Mouse (Mus musculus) WW6 (cell line): ENCODE data around the gene Samd14.
"Not testable (repeated sequence)": the region's sequence is repeated elsewhere in the genome, so short reads cannot be mapped to it uniquely, and the experiment has no call there.

ENCODE experiments used
- DNase-seq: peaks from one replicate; pipeline ENCODE4 v3.0.0-alpha.2; 2013; ENCODE audit warnings: low read depth, low spot score

The Samd14 gene

DNA sequence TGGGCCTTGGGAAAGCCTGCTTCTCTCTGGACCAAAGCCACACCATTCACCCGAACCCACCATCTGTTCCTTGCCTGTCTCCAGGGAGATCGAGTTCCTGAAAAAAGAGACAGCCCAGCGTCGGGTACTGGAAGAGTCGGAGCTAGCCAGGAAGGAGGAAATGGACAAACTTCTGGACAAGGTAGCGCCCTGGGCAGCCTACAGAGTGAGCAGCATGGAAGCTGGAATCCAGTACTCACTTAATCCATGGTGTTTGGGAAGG is 4.8 kb upstream of the Samd14 start:
- DNase-seq, result no peak

GRCm38 (mm10) chr11:95006038-95006437 is 3.6 kb upstream of the Samd14 start:
- no peak for DNase-seq

DNA sequence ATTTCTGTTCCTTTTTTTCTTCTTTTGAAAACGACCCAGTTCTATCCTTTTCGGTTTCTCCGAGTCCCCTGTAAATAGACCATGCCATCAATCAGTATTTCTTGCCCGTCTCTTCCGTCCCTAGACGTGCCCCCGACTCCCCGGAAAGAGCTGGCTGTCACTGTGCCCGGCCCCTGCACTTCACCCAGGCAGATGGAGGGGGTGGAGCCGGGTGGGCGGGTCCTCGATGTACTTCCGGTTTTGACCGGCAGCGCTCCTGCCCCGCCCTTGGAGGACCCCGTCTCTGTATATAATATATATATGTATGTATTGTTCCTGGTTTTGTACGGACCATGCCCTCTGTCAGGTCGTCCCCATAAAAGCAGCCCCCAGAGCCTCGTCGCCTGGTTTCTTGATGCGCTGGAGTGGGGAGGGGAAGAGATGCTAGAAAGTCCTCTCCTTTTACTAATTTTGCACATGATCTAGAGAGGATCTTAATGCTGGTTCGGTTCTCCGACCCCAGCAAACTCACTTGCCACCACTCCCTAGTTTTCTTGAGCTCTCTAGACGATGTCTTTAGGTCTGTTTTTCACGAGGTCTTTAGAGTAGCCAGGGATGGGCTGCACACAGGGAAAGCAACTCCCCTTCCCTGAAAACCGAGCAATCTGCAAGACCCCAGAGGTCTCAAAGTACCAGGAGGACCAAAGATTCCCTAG is 3.0 kb upstream of the Samd14 start:
- no peak for DNase-seq

DNA sequence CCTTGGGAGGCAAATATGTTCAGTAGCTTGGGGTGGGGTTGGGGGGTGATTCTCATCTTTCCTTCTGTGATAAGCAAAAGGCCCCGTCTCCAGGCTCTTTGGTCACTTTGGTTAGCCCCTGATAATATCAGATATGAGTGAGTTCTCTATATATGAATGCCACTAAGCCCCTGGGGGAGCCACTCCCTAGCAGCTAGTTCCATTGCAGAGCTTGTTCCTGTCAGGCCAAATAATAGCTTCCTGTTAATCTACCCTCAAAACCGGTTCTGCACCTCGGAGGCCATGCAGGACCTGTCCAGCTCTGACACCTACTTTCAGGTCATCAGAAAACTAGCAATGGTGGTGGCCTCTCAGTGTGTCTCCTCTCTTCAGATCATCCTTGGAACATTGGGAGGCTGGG is 2.3 kb upstream of the Samd14 start:
- no peak for DNase-seq

DNA sequence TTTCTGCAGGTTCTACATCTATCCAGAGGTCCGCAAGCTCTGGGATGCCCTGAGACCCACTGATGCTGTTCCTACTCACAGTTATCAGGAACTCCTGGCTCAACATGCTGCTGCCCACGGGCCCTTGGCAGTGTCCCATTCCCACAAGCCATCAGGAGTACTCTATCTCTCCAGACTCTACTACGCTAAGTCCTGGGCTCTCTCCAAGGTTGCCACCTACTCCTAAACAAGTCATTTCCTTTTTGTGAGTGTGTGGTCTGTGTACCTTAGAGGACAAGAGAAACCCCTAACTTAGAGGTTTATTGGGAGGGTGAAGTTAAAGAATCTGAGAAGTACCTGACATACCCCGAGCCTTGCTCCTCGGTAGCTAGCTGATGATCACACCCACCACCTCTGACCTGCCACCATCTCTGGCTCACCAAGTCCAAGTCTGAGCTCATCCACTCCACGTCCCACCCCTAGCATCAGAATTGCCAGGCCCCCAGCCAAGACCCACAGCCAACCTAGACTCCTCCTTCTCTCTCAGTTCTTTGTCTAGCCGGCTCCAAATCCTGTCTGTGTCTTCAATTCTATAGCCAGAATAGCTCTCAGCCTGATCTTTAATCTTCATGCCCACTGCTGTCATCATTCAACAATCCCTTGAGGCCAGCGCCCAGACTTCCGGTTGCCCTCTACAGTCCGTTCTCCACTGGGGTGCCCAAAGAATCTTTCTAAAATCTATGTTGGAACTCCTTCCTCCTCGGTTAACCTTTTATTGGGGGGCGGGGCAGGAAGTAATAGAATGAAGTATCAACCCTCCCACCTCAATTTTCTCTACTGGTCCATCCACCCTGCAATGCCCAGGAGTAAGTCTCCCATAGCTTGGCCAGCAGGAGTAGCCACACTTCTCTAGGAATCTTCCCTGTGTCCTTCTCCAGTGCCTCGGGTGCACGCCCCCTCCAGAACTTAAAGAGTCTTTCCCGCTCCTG is 734 bp upstream of the Samd14 start:
- no peak for DNase-seq

GRCm38 (mm10) chr11:95010141-95010739 is 561 bp downstream of the Samd14 start:
- no peak for DNase-seq

- DNase-seq, result not testable (repeated sequence)
Measured at GRCm38 (mm10) chr11:95010841-95011403, 1.2 kb downstream of the Samd14 start.

DNA sequence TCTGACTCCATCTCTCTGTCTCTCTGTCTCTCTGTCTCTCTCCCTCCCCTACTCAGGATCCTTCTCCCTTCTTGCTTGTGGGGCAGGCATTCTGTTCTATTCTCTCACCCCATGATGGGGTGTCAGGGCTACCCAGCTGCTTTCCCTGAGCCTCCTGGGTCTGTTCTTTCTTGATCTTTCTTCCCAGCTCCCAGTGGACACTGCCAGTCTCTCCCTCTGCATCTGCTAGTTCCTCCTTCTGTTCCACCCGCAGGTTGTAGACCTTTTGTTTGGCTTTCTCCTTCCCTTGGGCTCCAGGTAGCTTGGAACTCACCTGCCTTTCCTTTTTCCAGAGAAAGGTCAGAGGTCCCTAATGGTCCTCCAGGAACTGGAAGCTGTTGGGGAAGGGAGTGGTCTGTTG is 1.7 kb downstream of the Samd14 start:
- no peak for DNase-seq

- DNase-seq, result no peak
Measured at GRCm38 (mm10) chr11:95012075-95012474, 2.4 kb downstream of the Samd14 start.

DNA sequence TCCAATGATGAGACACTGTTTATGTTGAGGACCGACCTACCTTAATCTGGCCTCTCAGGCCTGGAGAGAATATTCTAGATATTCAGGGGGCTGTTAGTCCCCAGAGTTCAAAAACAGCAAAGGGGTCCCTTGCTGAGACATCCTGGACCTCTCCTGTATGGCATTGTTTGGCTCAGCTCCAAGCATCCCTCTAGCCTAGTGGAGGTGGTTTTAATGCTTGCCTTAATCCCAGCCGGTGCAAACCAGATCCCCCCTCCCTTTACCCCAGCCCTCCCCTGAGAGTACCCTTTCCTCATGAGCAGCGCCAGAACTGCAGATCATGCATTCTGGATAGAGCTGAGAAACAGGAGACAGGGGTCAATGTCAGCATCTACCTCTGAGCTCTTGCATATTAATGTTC is 2.8 kb downstream of the Samd14 start:
- no peak for DNase-seq

GRCm38 (mm10) chr11:95015484-95015883 is 5.8 kb downstream of the Samd14 start:
- no peak for DNase-seq

GRCm38 (mm10) chr11:95022237-95022992 is 12.7 kb downstream of the Samd14 start:
- DNase-seq, result no peak

DNA sequence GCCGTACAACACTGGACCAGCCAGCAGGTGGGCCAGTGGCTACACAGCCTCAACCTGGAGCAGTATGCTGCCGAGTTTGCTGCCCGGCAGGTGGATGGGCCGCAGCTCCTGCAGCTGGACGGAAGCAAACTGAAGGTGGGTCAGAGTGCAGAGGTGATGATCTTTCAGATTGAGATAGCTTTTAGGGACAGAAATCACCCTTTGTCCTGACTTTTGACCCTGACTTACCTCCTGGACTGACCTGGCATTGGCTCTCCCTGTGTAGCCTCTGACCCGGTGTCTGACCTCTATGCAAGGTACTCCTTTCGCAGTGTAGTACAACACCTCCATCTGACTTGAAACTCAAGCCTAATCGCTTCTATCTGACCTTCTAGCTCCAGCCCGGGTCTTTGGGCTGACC is 13.8 kb downstream of the Samd14 start:
- no peak for DNase-seq

DNA sequence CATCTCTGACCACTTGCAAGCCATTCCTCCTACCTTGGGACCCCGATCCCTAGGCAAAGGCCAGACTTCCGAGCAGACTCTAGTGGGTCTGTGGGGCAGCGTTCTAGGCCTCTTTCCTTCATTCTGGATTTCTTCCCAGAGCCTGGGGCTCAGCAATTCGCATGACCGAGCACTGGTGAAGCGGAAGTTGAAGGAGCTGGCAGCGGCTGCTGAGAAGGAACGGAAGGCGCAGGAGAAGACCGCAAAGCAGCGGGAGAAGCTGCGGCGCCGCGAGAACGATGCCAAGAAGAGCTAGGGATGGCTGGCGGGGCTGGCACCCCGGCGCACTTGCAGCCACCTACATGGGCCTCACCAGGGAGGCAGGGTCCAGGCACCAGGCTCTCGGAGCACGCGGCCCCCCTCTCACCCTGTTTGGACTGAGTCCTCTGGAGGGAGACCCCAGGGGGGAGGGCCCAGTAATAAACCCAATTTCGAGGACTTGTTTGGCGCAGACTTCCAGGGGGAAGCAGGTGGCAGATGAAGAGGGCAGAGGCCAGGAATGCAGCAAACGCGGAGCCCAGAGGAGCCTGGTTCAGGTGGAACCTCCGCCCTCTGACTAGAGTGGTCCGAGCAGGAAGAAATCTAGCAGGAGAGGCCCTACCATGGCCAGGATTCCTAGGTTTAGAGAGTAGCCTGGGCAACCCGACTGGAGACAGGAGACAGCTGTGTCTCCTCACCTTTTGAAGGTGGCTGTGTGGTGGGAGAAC is 14.9 kb downstream of the Samd14 start:
- DNase-seq, result no peak

DNA sequence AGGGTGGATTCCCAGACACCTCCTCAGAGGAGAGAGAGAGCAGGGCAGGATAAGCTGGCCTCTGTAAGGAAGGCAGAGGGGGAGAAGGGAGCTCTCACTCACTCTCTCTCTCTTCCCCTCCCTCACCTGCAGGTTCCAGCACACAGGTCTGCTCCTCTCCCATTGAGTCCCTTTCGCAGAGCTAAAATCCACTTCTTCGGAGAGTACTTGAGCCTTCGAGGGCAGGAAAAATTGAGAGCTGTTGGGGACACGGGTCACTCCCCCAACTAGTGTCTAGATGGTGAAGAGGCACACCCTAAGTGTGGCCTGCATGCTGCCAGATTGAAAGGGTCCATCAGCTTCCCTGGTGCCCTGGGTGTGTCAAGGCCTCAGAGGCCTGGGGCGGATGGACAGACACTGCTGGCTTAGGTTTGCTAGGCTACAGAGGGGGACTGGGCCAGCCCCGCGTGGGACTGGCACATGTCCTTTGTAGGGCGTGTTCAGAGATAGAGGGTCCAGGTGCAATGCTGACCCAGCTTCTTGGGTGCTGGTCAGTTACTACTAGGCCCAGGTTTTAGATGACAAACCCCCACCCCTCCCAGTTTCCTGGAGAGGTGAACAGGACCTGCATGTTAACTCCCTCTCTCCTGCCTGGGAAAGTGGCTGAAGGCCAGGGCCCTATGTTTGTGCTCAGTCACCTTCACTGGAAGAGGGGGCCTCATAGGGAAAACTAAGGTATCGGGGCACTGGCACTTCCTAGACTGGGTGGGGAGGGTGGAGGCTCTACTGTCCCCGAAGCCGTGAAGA is 15.7 kb downstream of the Samd14 start:
- no peak for DNase-seq

- no peak for DNase-seq
Measured at GRCm38 (mm10) chr11:95026090-95026542, 16.4 kb downstream of the Samd14 start.

GRCm38 (mm10) chr11:95026849-95027248 is 17.2 kb downstream of the Samd14 start:
- no peak for DNase-seq

DNA sequence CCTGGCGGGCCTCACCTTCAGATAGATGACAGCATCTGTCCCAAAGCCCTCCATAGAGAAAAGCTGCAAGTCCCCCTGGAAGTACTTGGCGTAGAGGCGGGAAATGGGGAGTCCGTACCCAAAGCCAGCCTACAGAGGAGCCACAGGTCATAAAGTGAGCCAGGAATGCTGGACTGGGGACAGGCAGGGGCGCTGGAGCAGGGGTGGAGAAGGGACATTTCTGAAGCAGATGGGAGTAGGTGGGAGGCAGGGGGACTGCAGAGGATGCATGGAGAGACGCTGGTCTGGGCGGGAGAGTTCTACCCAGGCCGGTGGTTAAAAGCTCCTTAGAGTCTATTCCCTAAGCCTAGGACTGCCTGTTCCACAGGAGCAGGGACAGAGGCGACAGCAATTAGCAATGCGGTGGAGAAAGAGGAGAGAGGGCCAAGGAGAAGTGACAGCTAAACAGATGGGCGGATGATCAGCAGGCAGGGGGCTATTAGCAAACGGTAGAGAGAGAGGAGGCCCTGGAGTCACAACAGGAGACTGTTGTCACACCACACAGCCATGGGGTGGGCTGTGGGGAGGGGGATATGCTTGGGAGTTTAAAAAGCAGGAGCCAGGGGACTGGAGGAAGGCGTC is 18.3 kb downstream of the Samd14 start:
- DNase-seq, result no peak

DNA sequence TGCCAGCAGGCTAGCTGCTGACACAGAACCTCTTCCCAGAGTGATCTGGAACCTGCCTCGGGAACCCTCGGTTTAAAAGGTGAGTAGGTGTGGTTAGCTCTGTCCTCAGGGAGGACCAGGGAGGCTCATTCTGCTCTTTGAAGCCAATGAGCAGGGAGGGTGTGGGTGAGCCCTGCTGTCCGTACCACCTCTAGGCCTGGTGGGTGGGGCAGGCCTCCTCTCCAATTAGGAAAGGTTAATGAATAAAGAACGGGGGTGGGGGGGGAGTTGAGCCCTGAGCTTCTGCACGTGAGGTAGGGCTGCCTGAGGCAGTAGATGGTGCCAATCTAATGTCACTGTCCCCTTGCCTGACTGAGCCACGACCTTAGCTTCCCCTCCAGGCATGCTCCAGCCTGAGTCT is 23.3 kb downstream of the Samd14 start:
- DNase-seq, result no peak

DNA sequence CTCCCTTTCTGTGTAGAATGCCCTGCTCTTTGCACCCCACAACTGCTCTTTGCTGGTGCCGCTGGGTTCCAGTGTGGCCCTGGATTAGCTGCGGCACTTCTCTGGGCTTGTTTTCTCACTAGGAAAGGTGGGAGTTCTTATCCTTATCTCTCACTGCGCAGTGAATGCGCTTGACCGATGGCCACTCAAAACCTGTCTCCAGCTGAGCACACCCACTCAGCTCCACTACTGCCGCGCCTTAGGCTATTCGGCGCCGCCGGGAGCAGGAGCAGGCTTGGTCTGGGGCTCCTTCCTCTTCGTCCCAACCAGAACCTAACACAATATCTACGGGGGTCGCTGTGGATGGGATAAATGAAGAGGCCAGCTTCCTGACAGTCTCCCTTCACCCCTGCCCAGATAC is 23.9 kb downstream of the Samd14 start:
- DNase-seq, result no peak
